Mouse (Mus musculus) midbrain, embryonic 10.5 days (tissue): ENCODE measurements around the gene Fam162a. TPM values are rescaled to one million over a fixed set of nuclear protein-coding genes. Genes with fewer than 3 reads are reported as not detected.
"Not testable (repeated sequence)": the region's sequence is repeated elsewhere in the genome, so short reads cannot be mapped to it uniquely, and the experiment has no call there.

Source experiments
- DNase-seq: peaks from one replicate; pipeline ENCODE4 v3.0.0-alpha.2; 2017; ENCODE audit warnings: low spot score
- H3K27ac ChIP-seq: fragments of 300-500 bp; sonication (generic); replicated peaks from 2 replicates; pipeline ENCODE4 v1.5.1; 2016; ENCODE audit warnings: mild to moderate bottlenecking
- H3K27me3 ChIP-seq: fragments of 300-500 bp; sonication (generic); 2 replicates; pipeline ENCODE4 v1.6.1; 2016; ENCODE audit warnings: low read depth, mild to moderate bottlenecking; ENCODE audit not compliant: poor library complexity, severe bottlenecking
- H3K36me3 ChIP-seq: fragments of 300-500 bp; sonication (generic); 2 replicates; pipeline ENCODE4 v1.6.1; 2016; ENCODE audit warnings: mild to moderate bottlenecking, moderate library complexity
- H3K4me1 ChIP-seq: fragments of 300-500 bp; sonication (generic); 2 replicates; pipeline ENCODE4 v1.6.1; 2016
- H3K4me3 ChIP-seq: fragments of 300-500 bp; sonication (generic); 2 replicates; pipeline ENCODE4 v1.5.1; 2016; ENCODE audit warnings: mild to moderate bottlenecking, moderate library complexity
- H3K9me3 ChIP-seq: fragments of 300-500 bp; sonication (generic); replicated peaks from 2 replicates; pipeline ENCODE4 v1.6.1; 2016; ENCODE audit warnings: mild to moderate bottlenecking
- WGBS: fragments of 180-500 bp; shearing (Covaris S2); methylation state at CpG from one replicate; pipeline ENCODE4 v1.1.7; 2016; 5-methylcytosine and 5-hydroxymethylcytosine counted together
- polyA plus RNA-seq: library from polyadenylated mRNA; unstranded; fragments of >200 nt; fragmentation: Nextera tagmentation; extraction: Ambion mirVana; gene quantifications from 2 replicates; pipeline ENCODE4 v1.2.1, GENCODE M21; 2016

Gene Fam162a
- polyA plus RNA-seq, 1 experiment from 2014 or later, result 355 TPM

DNA sequence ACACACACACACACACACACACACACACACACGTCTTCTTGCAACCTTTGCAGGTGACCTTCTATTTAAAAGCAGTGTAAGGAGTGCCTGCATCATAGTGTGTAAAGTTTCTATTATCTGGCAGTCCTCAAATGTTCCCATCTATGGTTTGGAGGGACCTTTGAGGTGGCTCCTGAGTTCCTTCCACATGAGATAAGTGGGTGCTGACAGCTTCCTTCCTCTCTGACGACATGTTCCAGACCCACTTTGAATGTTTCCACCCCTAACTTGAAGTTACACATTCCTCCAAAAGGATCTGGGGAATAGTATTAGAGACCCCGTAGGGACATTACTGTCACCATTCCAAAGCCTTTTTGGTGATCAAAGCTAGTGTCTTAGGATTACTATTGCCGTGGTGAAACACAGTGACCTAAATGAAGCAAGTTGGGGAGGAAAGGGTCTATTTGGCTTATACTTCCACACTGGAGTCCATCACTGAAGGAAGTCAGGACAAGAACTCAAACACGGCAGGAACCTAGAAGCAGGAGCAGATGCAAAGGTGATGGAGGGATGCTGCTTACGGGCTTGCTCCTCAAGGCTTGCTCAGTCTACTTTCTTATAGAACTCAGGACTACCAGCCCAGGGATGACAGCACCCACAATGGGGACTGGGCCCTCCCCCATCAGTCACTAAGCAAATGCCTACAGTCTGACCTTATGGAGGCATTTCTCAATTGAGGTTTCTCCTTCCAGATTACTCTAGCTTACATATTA lies 17.7 kb downstream of the Fam162a start:
- no peak for DNase-seq
- 91% methylated on average over 6 of the region's 6 CpGs for WGBS
- H3K36me3 ChIP-seq, result peaks cover 76% of the 10 kb centered on the region

DNA sequence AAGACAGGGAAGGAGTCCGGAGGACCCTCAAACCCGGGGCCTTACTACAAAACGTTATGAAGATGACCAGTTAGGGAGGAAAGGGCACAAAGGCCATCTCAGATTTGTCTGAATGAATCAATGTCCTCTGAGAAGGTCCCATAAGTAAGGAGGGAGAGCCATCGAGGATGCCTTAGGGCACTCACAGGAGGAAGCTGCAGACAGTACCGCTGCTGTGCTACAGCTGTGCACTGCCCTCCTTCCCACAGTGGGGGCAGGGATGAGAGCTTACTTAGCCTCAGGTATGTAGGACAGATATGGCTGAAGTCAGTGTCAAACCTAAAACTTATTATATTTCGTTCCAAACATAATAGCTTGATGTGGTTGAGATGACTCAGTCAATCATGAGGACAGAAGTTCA lies 19.9 kb downstream of the Fam162a start:
- H3K27me3 ChIP-seq, result no peaks in the 10 kb centered on the region
- H3K36me3 ChIP-seq, result peaks cover 94% of the 10 kb centered on the region
- H3K4me1 ChIP-seq, result no peaks in the 10 kb centered on the region
- no peak for DNase-seq
- no peak overlapping the region for H3K27ac ChIP-seq
- no peaks in the 10 kb centered on the region for H3K9me3 ChIP-seq
- WGBS, result 93% methylated on average over 6 of the region's 6 CpGs
- H3K4me3 ChIP-seq, result no peak overlapping the region

More for the DNA sequence above, 17.7 kb downstream of the Fam162a start:
- Histone ChIP-seq H3K27ac (no peak overlapping the region), H3K27me3 (no peaks in the 10 kb centered on the region), H3K4me3 (no peak overlapping the region), H3K4me1 (no peaks in the 10 kb centered on the region), H3K9me3 (no peaks in the 10 kb centered on the region)

DNA sequence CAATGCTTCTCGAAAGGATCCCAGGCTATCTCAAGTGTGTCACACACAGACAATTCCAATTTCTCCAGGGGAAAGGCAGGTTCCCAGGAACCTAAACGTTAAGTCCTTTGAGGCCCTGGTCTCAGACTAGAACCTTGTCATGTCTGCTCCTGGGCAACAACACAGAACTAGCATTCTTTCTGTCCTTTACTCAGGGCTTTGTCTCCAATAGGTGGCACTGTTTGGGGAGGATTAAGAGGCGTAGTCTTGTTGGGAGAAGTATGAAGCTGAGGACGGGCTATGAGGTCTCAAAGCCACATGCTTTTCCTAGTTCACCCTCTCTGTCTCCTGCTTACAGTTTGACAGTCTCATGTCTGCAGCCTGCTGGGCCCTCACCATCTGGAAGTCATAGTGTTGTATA lies 23.9 kb downstream of the Fam162a start:
- H3K4me1 ChIP-seq, result peaks cover 8% of the 10 kb centered on the region
- no peak for DNase-seq
- WGBS, result 89% methylated on average over 4 of the region's 4 CpGs
- no peak overlapping the region for H3K4me3 ChIP-seq
- no peaks in the 10 kb centered on the region for H3K27me3 ChIP-seq
- H3K27ac ChIP-seq, result no peak overlapping the region
- H3K9me3 ChIP-seq, result no peaks in the 10 kb centered on the region
- peaks cover 96% of the 10 kb centered on the region for H3K36me3 ChIP-seq

DNA sequence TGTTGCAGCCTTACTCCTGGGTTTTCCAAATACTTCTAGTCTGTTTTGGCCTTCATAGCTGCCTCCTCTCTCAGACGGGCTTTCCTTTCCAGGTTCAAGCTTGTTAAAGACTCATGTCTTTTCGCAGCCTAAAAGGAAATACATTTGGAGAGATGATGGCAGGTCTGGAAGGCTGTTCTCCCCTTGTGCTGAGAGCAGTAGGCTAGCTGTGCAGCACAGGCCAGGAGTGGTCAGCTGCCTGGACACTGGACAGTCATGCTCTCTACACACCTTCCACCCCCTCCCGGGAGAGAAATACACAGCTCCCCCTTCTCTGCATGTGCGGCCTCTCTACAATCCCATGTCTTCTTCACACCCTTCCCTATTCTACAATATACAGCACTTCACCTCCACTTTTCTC lies 27.4 kb downstream of the Fam162a start:
- no peak overlapping the region for H3K27ac ChIP-seq
- H3K4me3 ChIP-seq, result no peak overlapping the region
- no peak for DNase-seq
- H3K36me3 ChIP-seq, result peaks cover 61% of the 10 kb centered on the region
- H3K4me1 ChIP-seq, result peaks cover 27% of the 10 kb centered on the region
- H3K27me3 ChIP-seq, result no peaks in the 10 kb centered on the region
- 89% methylated on average over 4 of the region's 4 CpGs for WGBS
- no peaks in the 10 kb centered on the region for H3K9me3 ChIP-seq

DNA sequence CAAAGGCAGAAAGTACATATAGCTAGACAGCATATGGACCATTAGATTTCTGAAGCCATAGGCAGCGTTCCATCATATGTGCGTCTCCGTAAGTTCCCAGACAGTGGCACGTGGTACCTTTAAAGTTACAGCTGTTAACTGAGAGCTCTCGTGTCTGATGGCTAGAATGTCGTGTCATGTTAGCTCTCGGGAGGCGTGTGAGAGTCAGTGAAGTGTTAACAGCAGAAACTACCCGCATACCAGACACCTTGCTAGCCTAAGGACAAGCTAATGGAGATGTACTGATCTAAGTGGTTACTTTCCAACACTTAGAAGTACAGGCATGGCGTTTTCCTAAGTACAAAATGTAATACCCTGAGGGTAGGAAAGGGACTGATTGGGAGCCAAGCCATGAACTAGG lies 28.3 kb downstream of the Fam162a start:
- H3K27ac ChIP-seq, result no peak overlapping the region
- H3K36me3 ChIP-seq, result peaks cover 52% of the 10 kb centered on the region
- no peak overlapping the region for H3K4me3 ChIP-seq
- no peak for DNase-seq
- peaks cover 27% of the 10 kb centered on the region for H3K4me1 ChIP-seq
- no peaks in the 10 kb centered on the region for H3K9me3 ChIP-seq
- 87% methylated on average over 10 of the region's 10 CpGs for WGBS
- no peaks in the 10 kb centered on the region for H3K27me3 ChIP-seq

DNA sequence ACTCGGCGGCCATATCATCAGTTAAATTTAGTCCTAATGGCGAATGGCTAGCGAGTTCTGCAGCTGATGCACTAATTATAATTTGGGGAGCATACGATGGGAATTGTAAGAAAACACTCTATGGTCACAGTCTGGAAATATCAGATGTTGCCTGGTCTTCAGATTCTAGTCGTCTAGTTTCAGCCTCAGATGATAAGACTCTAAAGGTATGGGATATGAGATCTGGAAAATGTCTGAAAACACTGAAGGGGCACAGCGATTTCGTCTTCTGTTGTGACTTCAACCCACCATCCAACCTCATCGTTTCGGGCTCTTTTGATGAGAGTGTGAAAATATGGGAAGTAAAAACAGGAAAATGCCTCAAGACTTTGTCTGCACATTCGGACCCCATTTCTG lies 29.8 kb downstream of the Fam162a start:
- Histone ChIP-seq H3K4me3 (peak overlapping the region; percentile 72), H3K36me3 (peaks cover 40% of the 10 kb centered on the region), H3K4me1 (peaks cover 27% of the 10 kb centered on the region), H3K9me3 (no peaks in the 10 kb centered on the region), H3K27me3 (no peaks in the 10 kb centered on the region), H3K27ac (peak overlapping the region; percentile 88)
- no peak for DNase-seq
- 34% methylated on average over 11 of the region's 11 CpGs for WGBS

DNA sequence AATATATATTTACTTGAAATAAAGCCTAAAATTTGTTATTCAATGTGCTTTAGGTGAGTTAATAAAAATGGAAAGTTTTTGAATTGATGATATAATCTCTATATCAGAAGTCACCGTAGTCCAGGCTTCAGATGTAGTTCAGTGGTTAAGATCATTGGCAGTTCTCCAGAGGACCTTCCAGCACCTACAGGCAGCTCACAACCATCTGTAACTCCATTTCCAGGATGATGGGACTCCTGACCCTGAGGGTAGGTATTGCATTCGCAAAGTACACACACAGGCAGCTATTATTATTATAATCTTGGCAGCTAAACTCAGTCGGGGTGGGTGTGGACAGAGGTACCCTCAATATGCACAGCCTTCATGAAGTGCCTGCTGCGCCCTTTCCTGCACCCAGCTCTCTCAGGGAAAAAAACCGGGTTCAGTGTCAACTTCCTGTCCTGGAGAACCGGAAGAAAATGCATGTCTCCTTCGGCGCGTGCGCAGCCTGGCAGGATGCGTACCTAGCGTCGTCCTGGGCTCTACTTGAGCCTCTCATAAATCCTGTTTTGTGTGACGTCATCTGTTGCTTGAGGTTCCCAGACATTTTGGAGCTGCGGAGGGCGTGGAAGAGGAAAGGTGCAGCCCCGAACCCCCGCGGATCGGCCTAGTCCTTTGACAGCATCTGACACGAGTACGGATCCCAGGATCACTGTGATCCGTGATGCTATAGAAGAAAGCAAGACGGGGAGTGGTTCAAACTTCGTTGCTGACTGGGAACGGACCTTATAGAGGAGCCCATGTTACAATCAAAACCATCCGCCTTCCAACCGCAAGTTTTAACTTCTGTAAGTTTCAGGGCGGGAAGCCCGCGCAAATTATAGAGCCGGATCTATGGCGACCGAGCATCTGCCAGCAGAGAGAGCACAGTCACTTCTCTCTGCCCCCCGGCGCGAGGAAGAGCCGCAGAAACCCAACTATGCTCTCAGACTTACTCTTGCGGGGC lies 30.5 kb downstream of the Fam162a start, which contains the start of gene Wdr5b:
Gene Wdr5b (plus strand): TSS at position 551 of the 985 bp plus-strand sequence.
- 3% methylated on average over 39 of the region's 39 CpGs for WGBS
- Histone ChIP-seq H3K27ac (peak within 1 kb of the TSS; percentile 88), H3K9me3 (no peaks in the 10 kb centered on the region), H3K36me3 (peaks cover 37% of the 10 kb centered on the region), H3K4me1 (peaks cover 27% of the 10 kb centered on the region), H3K4me3 (peak within 1 kb of the TSS; percentile 72), H3K27me3 (no peaks in the 10 kb centered on the region)
- DNase-seq, result peak; percentile 87

DNA sequence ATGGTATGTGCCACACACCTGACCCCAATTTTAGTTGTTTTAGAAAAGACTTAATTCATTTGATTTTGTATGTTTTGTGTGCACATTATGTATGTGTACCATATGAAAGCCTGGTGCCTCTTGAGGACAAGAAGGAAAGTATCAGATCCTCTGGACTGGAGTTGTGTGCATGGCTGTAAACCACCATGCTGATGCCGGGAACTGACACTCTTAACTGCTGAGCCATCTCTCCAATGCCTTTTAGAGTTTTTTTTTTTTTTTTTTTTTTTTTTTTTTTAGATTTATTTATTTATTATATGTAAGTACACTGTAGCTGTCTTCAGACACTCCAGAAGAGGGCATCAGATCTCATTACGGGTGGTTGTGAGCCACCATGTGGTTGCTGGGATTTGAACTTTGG lies 43.3 kb downstream of the Fam162a start:
- not testable (repeated sequence) for H3K9me3 ChIP-seq, H3K27me3 ChIP-seq, DNase-seq, H3K27ac ChIP-seq, H3K4me3 ChIP-seq
- H3K36me3 ChIP-seq, result peaks cover 69% of the 10 kb centered on the region
- H3K4me1 ChIP-seq, result peaks cover 12% of the 10 kb centered on the region; the same call in 1 of the 2 replicates
- 68% methylated on average over 1 of the region's 2 CpGs for WGBS

DNA sequence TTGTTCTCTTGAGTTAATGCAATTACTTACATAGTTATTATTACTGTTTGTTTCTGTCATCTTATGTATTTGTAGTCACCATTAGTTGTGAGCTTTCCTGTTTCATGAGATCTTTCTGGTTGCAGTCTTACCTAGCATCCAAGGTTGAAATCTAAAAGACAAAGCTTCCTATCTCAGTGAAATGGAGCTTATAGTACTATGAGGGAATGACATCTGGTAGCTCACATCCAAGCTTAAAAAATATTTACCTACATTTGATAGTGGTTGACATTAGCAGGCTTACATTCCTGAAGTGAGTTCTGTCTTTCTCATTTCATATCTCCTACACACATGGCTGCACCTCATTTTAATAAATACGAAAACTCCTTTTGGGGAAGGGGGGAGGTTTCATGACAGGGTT lies 55.1 kb downstream of the Fam162a start:
- WGBS, result 98% methylated on average over 1 of the region's 1 CpGs
- Histone ChIP-seq H3K27me3 (no peaks in the 10 kb centered on the region), H3K36me3 (peaks cover 71% of the 10 kb centered on the region), H3K9me3 (no peaks in the 10 kb centered on the region), H3K27ac (no peak overlapping the region), H3K4me1 (no peaks in the 10 kb centered on the region), H3K4me3 (no peak overlapping the region)
- no peak for DNase-seq

DNA sequence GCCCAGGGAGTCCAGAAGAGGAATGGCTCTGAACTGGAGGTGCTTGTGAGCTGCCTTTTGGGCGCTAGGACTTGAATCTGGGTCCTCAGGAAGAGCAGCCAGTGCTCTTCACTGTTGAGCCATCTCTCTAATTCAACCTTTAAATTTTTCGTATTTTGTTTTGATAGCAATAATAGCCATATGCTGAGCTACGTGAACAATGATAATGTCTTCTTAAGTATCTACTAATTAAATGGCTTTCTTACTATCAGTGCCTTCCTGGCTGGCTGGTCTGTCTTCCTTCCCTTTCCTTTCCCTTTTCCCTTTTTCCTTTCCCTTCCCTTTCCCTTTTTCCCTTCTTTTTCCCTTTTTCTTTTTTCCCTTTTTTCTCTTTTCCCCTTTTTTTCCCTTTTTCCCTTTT lies 63.0 kb downstream of the Fam162a start:
- DNase-seq, result no peak
- 91% methylated on average over 3 of the region's 3 CpGs for WGBS
- Histone ChIP-seq H3K27ac (no peak overlapping the region), H3K4me3 (no peak overlapping the region), H3K4me1 (no peaks in the 10 kb centered on the region), H3K9me3 (no peaks in the 10 kb centered on the region), H3K36me3 (peaks cover 49% of the 10 kb centered on the region), H3K27me3 (no peaks in the 10 kb centered on the region)

DNA sequence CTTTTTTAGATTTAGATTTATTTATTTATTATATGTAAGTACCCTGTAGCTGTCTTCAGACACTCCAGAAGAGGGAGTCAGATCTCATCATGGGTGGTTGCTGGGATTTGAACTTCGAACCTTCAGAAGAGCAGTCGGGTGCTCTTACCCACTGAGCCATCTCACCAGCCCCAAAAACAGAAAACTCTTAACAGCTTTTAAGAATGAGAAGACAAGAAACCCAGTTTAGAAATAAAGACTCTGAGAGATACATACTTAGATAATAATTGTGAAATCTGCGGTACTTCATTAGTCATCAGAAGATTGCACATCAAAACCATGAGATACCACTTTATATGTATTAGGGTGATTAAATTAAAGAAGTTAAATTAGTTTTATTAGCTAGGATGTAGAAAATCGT lies 72.5 kb downstream of the Fam162a start:
- H3K27ac ChIP-seq, DNase-seq, H3K27me3 ChIP-seq, H3K9me3 ChIP-seq, H3K4me1 ChIP-seq, H3K4me3 ChIP-seq: not testable (repeated sequence)
- peaks cover 20% of the 10 kb centered on the region for H3K36me3 ChIP-seq
- WGBS, result 94% methylated on average over 4 of the region's 4 CpGs
